Mouse (Mus musculus): ENCODE data around the gene Rcn1.

- no peak for TF ChIP-seq CTCF (IDR thresholded peaks at IDR 0.05; ENCODE audit: low read depth, low read length)
- no peak for TF ChIP-seq POLR2A (IDR thresholded peaks at IDR 0.05; ENCODE audit: insufficient read depth, low read length)
Measured at GRCm38 (mm10) chr2:105438525-105438924, 39.4 kb upstream of the Rcn1 start.
